Mouse (Mus musculus) heart, adult 2 months (tissue): ENCODE data around the gene Taok1. TPM values are rescaled to one million over a fixed set of nuclear protein-coding genes. Genes with fewer than 3 reads are reported as not detected.
A peak's percentile ranks its signal among the peaks of the same experiment; 100 is the strongest.

Experiments used
- DNase-seq, 2 experiments: peaks; one replicate each; pipeline ENCODE4 v3.0.0; 2021
- H3K27ac ChIP-seq: fragments of 200-600 bp; 2 replicates; pipeline ENCODE4 v1.8.1; 2022
- H3K27me3 ChIP-seq: fragments of 200-500 bp; 2 replicates; pipeline ENCODE4 v1.6.1; 2012; ENCODE audit warnings: mild to moderate bottlenecking, low read length, inconsistent platforms, mixed read lengths; ENCODE audit not compliant: control insufficient read depth, insufficient read depth
- H3K36me3 ChIP-seq: fragments of 200-500 bp; 2 replicates; pipeline ENCODE4 v1.6.1; 2012; ENCODE audit warnings: low read length, inconsistent platforms; ENCODE audit not compliant: control insufficient read depth, insufficient read depth
- H3K4me1 ChIP-seq: fragments of 200-500 bp; 2 replicates; pipeline ENCODE4 v1.6.1; 2011; ENCODE audit warnings: low read length; ENCODE audit not compliant: control insufficient read depth, insufficient read depth
- H3K4me3 ChIP-seq: fragments of 200-600 bp; 2 replicates; pipeline ENCODE4 v1.8.1; 2022
- H3K79me2 ChIP-seq: fragments of 200-500 bp; replicated peaks from 2 replicates; pipeline ENCODE4 v1.6.1; 2012; ENCODE audit warnings: mild to moderate bottlenecking, inconsistent platforms, low read length, moderate library complexity, mixed read lengths; ENCODE audit not compliant: control insufficient read depth, insufficient read depth
- H3K9ac ChIP-seq: fragments of 200-500 bp; 2 replicates; pipeline ENCODE4 v1.6.1; 2012; ENCODE audit warnings: low read depth, mild to moderate bottlenecking, control low read depth, inconsistent platforms, low read length, mixed read lengths
- CTCF ChIP-seq: fragments of 200-600 bp; IDR thresholded peaks from 2 replicates; pipeline ENCODE4 v1.8.1; 2022; ENCODE audit warnings: antibody characterized with exemption, mild to moderate bottlenecking, moderate library complexity
- EP300 ChIP-seq: fragments of 200-500 bp; IDR thresholded peaks from 2 replicates; pipeline ENCODE4 v1.6.1; 2011; ENCODE audit warnings: low read depth, low read length, control low read depth; ENCODE audit not compliant: insufficient read depth
- POLR2A ChIP-seq: fragments of 200-500 bp; IDR thresholded peaks from 2 replicates; pipeline ENCODE4 v1.6.1; 2011; ENCODE audit warnings: mild to moderate bottlenecking, low read depth, low read length, control low read depth; ENCODE audit not compliant: insufficient read depth
- WGBS: fragments of 180-500 bp; shearing (Covaris S2); methylation state at CpG from one replicate; pipeline ENCODE4 v1.1.7; 2018; 5-methylcytosine and 5-hydroxymethylcytosine counted together
- intact Hi-C: fragments of 180-260 bp; cut with DNase I; formaldehyde crosslinking; loops from one replicate; pipeline ENCODE4 v1.15.1; 2025
- polyA plus RNA-seq: library from polyadenylated mRNA; depleted of rRNA; stranded (reverse); fragments of >200 nt; gene quantifications from 2 replicates; pipeline ENCODE4 v1.2.3, GENCODE M21; 2012
- total RNA-seq, 2 experiments: library from RNA; stranded (reverse); gene quantifications; 2 replicates each; pipeline ENCODE4 v1.2.3; 2021

Taok1 gene
- total and polyA plus RNA-seq, 3 experiments: 7.8 to 56.8 (median 50.9) TPM

GRCm38 (mm10) chr11:77493512-77494343, 113.9 kb downstream of the Taok1 start, which contains the start of gene Git1:
Gene Git1 (plus strand): TSS chr11:77493562.
- Histone ChIP-seq H3K27ac (peak within 1 kb of the TSS; percentile 96), H3K27me3 (no peaks in the 10 kb centered on the region), H3K4me1 (peaks cover 32% of the 10 kb centered on the region), H3K36me3 (no peaks in the 10 kb centered on the region; the same call in none of the 2 replicates), H3K4me3 (peak within 1 kb of the TSS; percentile 71), H3K79me2 (peaks cover 7% of the 10 kb centered on the region), H3K9ac (peak within 1 kb of the TSS; percentile 93)
- intact Hi-C loops: loop anchor here (2.0 to 10.0 kb wide), 4 partner anchors 114 to 311 kb away; partner anchors contain the start of genes Ssh2 and Taok1
- WGBS: 2% methylated on average over 73 of the region's 74 CpGs
- peak; percentile 71 to 74 for DNase-seq
- 0 out of 2 replicates have a peak, but pooled peaks have one; percentile 10 for TF ChIP-seq CTCF
- TF ChIP-seq EP300: no peak

GRCm38 (mm10) chr11:77492911-77493332, 114.7 kb downstream of the Taok1 start:
- TF ChIP-seq POLR2A: peak; percentile 73
- TF ChIP-seq CTCF: peak; percentile 50
- peak; percentile 61; the same call in 1 of the 2 replicates for TF ChIP-seq EP300
- Histone ChIP-seq H3K9ac (peak overlapping the region; percentile 80), H3K27ac (peak overlapping the region; percentile 96), H3K4me1 (peaks cover 26% of the 10 kb centered on the region), H3K79me2 (peaks cover 7% of the 10 kb centered on the region), H3K27me3 (no peaks in the 10 kb centered on the region), H3K36me3 (no peaks in the 10 kb centered on the region; the same call in none of the 2 replicates), H3K4me3 (peak overlapping the region; percentile 71)
- peak; percentile 96 to 97 for DNase-seq
- intact Hi-C loops: loop anchor here (2.0 to 10.0 kb wide), 4 partner anchors 114 to 312 kb away; partner anchors contain the start of genes Ssh2 and Taok1
- WGBS: 2% methylated on average over 29 of the region's 32 CpGs

GRCm38 (mm10) chr11:77492311-77492871, 115.2 kb downstream of the Taok1 start:
- intact Hi-C loops: loop anchor here (2.0 to 10.0 kb wide), 4 partner anchors 115 to 312 kb away; partner anchors contain the start of genes Ssh2 and Taok1
- Histone ChIP-seq H3K9ac (peak overlapping the region; percentile 80), H3K4me1 (peaks cover 23% of the 10 kb centered on the region), H3K36me3 (no peaks in the 10 kb centered on the region; the same call in none of the 2 replicates), H3K4me3 (peak overlapping the region; percentile 71), H3K27me3 (no peaks in the 10 kb centered on the region), H3K79me2 (peaks cover 7% of the 10 kb centered on the region), H3K27ac (peak overlapping the region; percentile 96)
- TF ChIP-seq EP300 (no peak), POLR2A (no peak), CTCF (no peak)
- WGBS: under 1% methylated on average over 18 of the region's 18 CpGs
- peak in 1 of 2 experiments; percentile 44 for DNase-seq

DNA sequence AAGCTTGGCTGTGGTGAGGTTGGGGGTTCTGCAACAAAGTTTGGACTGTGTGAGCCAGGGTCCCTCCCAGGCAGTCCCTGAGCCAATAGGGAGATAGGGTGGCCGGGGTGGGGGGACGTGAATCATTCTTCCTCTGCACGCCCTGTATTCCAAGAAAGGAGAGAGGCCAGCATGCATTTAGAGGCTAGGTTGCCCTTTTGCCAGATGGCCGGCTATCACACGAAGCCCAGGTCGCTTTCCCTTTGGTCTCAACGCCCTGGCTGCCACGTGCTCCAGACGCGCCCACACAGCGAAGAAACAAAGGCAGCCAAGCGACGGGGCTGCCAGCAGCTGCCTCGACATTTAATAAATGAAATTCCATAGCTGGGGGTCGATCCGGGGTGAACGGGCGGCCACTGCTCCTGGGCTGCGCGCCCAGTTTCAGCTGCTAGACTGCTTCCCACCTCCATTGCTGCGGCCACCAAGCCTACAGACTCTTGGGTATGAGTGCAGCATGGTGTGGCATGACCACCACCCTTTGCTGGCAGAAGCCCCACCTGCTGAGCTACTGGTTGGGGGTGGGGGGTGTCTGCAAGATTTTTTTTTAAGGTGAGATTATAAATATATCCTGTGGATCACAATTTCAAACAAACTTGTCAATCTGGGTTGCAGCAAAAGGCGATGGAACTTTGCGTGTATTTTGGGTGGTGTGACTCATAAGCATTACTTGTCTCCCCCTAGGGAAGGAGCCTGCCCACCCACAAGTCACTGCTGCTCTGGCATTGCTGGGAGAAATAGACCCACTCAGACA, 115.9 kb downstream of the Taok1 start:
- TF ChIP-seq POLR2A (peak; percentile 56), CTCF (no peak; the same call in 1 of the 2 replicates), EP300 (0 out of 2 replicates have a peak, but pooled peaks have one; percentile 15)
- intact Hi-C loops: loop anchor here (1.0 to 10.0 kb wide), 6 partner anchors 10 to 313 kb away; partner anchors contain the start of genes Ssh2 and Taok1
- Histone ChIP-seq H3K27me3 (no peaks in the 10 kb centered on the region), H3K9ac (peak overlapping the region; percentile 49), H3K36me3 (no peaks in the 10 kb centered on the region; the same call in none of the 2 replicates), H3K79me2 (peaks cover 7% of the 10 kb centered on the region), H3K4me1 (peaks cover 18% of the 10 kb centered on the region), H3K27ac (peak overlapping the region; percentile 96), H3K4me3 (peak overlapping the region; percentile 71)
- under 1% methylated on average over 23 of the region's 23 CpGs for WGBS
- DNase-seq: peak; percentile 76 to 80

DNA sequence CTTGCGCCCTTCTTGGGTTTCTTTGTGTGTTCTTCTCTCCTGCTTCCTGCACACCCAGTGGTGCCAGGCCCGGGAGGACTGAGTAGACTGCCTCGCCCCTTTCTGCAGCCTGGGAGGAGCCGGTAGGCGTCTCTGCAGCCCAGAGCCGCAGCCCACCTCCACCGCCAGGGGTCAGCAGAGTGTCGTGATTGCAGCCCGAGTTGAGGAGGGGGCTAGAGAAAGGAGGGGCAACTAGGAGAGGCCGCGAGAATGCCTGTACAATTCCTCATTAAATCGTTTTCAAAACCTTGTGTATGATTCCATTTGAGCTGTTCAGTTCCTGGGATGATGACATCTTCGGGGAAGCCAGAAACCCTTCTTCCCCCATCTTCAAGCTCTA, 116.5 kb downstream of the Taok1 start:
- H3K9ac ChIP-seq: no peak overlapping the region; the same call in 1 of the 2 replicates
- peak; percentile 89 to 93 for DNase-seq
- intact Hi-C loops: loop anchor here (1.0 to 10.0 kb wide), 5 partner anchors 10 to 314 kb away; partner anchors contain the start of genes Ssh2 and Taok1
- peaks cover 7% of the 10 kb centered on the region for H3K79me2 ChIP-seq
- no peaks in the 10 kb centered on the region; the same call in 1 of the 2 replicates for H3K36me3 ChIP-seq
- TF ChIP-seq POLR2A: no peak
- peak; percentile 61; the same call in 1 of the 2 replicates for TF ChIP-seq EP300
- peaks cover 17% of the 10 kb centered on the region for H3K4me1 ChIP-seq
- no peaks in the 10 kb centered on the region for H3K27me3 ChIP-seq
- peak overlapping the region; percentile 96 for H3K27ac ChIP-seq
- H3K4me3 ChIP-seq: peak overlapping the region; percentile 71
- WGBS: under 1% methylated on average over 13 of the region's 13 CpGs
